Mouse (Mus musculus): ENCODE data around the gene Chek2. TPM values are rescaled to one million over a fixed set of nuclear protein-coding genes. Genes with fewer than 3 reads are reported as not detected.

Chek2 gene
- total RNA-seq (2015; ENCODE audit: low replicate concordance), result 55.9 and 67.5 TPM in 2 replicates
- total RNA-seq (2017; ENCODE audit: low replicate concordance), result 93.8 and 111 TPM in 2 replicates

GRCm38 (mm10) chr5:110839678-110840365 is at the start of gene Chek2, which contains the start of gene Hscb:
Gene Chek2, plus strand, starts transcription at chr5:110839979.
Gene Hscb, minus strand, starts transcription at chr5:110839777.
- ATAC-seq (replicated peaks; ENCODE audit: low FRiP score, poor library complexity, severe bottlenecking), result peak; percentile 81

GRCm38 (mm10) chr5:110794363-110794762 is 45.4 kb upstream of the Chek2 start:
- ATAC-seq (replicated peaks; ENCODE audit: low FRiP score, poor library complexity, severe bottlenecking), result no peak

- no peak for ATAC-seq (replicated peaks; ENCODE audit: low FRiP score, poor library complexity, severe bottlenecking)
Observed at GRCm38 (mm10) chr5:110797696-110798095, 42.1 kb upstream of the Chek2 start.

GRCm38 (mm10) chr5:110801036-110801624 is 38.6 kb upstream of the Chek2 start:
- ATAC-seq (replicated peaks; ENCODE audit: low FRiP score, poor library complexity, severe bottlenecking), result no peak

- ATAC-seq (replicated peaks; ENCODE audit: low FRiP score, poor library complexity, severe bottlenecking), result no peak
Observed at GRCm38 (mm10) chr5:110802186-110802585, 37.6 kb upstream of the Chek2 start.

GRCm38 (mm10) chr5:110802809-110803208 is 37.0 kb upstream of the Chek2 start:
- ATAC-seq (replicated peaks; ENCODE audit: low FRiP score, poor library complexity, severe bottlenecking), result no peak

- ATAC-seq (replicated peaks; ENCODE audit: low FRiP score, poor library complexity, severe bottlenecking), result no peak
Observed at GRCm38 (mm10) chr5:110804012-110804743, 35.6 kb upstream of the Chek2 start.

GRCm38 (mm10) chr5:110806154-110806553 is 33.6 kb upstream of the Chek2 start:
- ATAC-seq (replicated peaks; ENCODE audit: low FRiP score, poor library complexity, severe bottlenecking), result no peak

- ATAC-seq (replicated peaks; ENCODE audit: low FRiP score, poor library complexity, severe bottlenecking), result no peak
Observed at GRCm38 (mm10) chr5:110806676-110807075, 33.1 kb upstream of the Chek2 start.

GRCm38 (mm10) chr5:110807453-110807852 is 32.3 kb upstream of the Chek2 start:
- ATAC-seq (replicated peaks; ENCODE audit: low FRiP score, poor library complexity, severe bottlenecking), result no peak

GRCm38 (mm10) chr5:110808061-110808631 is 31.6 kb upstream of the Chek2 start:
- peak; percentile 73 for ATAC-seq (replicated peaks; ENCODE audit: low FRiP score, poor library complexity, severe bottlenecking)

GRCm38 (mm10) chr5:110808821-110809666 is 30.7 kb upstream of the Chek2 start:
- no peak for ATAC-seq (replicated peaks; ENCODE audit: low FRiP score, poor library complexity, severe bottlenecking)

- ATAC-seq (replicated peaks; ENCODE audit: low FRiP score, poor library complexity, severe bottlenecking), result peak; percentile 86
Observed at GRCm38 (mm10) chr5:110809667-110810325, 30.0 kb upstream of the Chek2 start, which contains the start of gene Ulk1. Gene Ulk1, minus strand, starts transcription at chr5:110810097.

- no peak for ATAC-seq (replicated peaks; ENCODE audit: low FRiP score, poor library complexity, severe bottlenecking)
Observed at GRCm38 (mm10) chr5:110824421-110824820, 15.4 kb upstream of the Chek2 start.

- no peak for ATAC-seq (replicated peaks; ENCODE audit: low FRiP score, poor library complexity, severe bottlenecking)
Observed at GRCm38 (mm10) chr5:110826781-110827495, 12.8 kb upstream of the Chek2 start.

GRCm38 (mm10) chr5:110827576-110827975 is 12.2 kb upstream of the Chek2 start:
- ATAC-seq (replicated peaks; ENCODE audit: low FRiP score, poor library complexity, severe bottlenecking), result no peak

- ATAC-seq (replicated peaks; ENCODE audit: low FRiP score, poor library complexity, severe bottlenecking), result no peak
Observed at GRCm38 (mm10) chr5:110831036-110831720, 8.6 kb upstream of the Chek2 start.

- ATAC-seq (replicated peaks; ENCODE audit: low FRiP score, poor library complexity, severe bottlenecking), result peak; percentile 69
Observed at GRCm38 (mm10) chr5:110835959-110836358, 3.8 kb upstream of the Chek2 start.
